Mouse (Mus musculus): ENCODE results near the gene Extl1. TPM values are rescaled to one million over a fixed set of nuclear protein-coding genes. Genes with fewer than 3 reads are reported as not detected.

The Extl1 gene
- polyA plus RNA-seq, 1 experiment: 13.0 TPM

- Histone ChIP-seq H3K4me1 (ENCODE audit: control insufficient read depth, insufficient read depth, low read length) (no peaks in the 10 kb centered on the region), H3K4me3 (replicated peaks; ENCODE audit: insufficient read depth, low read depth, low read length) (no peak overlapping the region), H3K27me3 (ENCODE audit: control insufficient read depth, insufficient read depth, low read length) (no peaks in the 10 kb centered on the region), H3K27ac (ENCODE audit: insufficient read depth, low read length) (no peak overlapping the region)
- 46% methylated on average over 5 of the region's 5 CpGs for WGBS
- TF ChIP-seq POLR2A (IDR thresholded peaks at IDR 0.05; ENCODE audit: borderline replicate concordance, insufficient read depth, low read length): no peak
- no peak for TF ChIP-seq CTCF (IDR thresholded peaks at IDR 0.05; ENCODE audit: borderline replicate concordance, insufficient read depth, low read depth, low read length)
- DNase-seq: no peak
Measured at GRCm38 (mm10) chr4:134330281-134330680, 53.4 kb downstream of the Extl1 start.

GRCm38 (mm10) chr4:134328832-134329231 is 54.8 kb downstream of the Extl1 start:
- Histone ChIP-seq H3K27ac (ENCODE audit: insufficient read depth, low read length) (no peak overlapping the region), H3K4me1 (ENCODE audit: control insufficient read depth, insufficient read depth, low read length) (no peaks in the 10 kb centered on the region), H3K4me3 (replicated peaks; ENCODE audit: insufficient read depth, low read depth, low read length) (no peak overlapping the region), H3K27me3 (ENCODE audit: control insufficient read depth, insufficient read depth, low read length) (no peaks in the 10 kb centered on the region)
- no peak for DNase-seq
- TF ChIP-seq POLR2A (IDR thresholded peaks at IDR 0.05; ENCODE audit: borderline replicate concordance, insufficient read depth, low read length): no peak
- TF ChIP-seq CTCF (IDR thresholded peaks at IDR 0.05; ENCODE audit: borderline replicate concordance, insufficient read depth, low read depth, low read length): no peak
- 72% methylated on average over 8 of the region's 8 CpGs for WGBS

- H3K27me3 ChIP-seq (ENCODE audit: control insufficient read depth, insufficient read depth, low read length): no peaks in the 10 kb centered on the region
- TF ChIP-seq POLR2A (IDR thresholded peaks at IDR 0.05; ENCODE audit: borderline replicate concordance, insufficient read depth, low read length) (no peak), CTCF (IDR thresholded peaks at IDR 0.05; ENCODE audit: borderline replicate concordance, insufficient read depth, low read depth, low read length) (no peak)
- H3K27ac ChIP-seq (ENCODE audit: insufficient read depth, low read length): no peak overlapping the region
- no peak for DNase-seq
- WGBS: 63% methylated on average over 8 of the region's 8 CpGs
- H3K4me3 ChIP-seq (replicated peaks; ENCODE audit: insufficient read depth, low read depth, low read length): no peak overlapping the region
- no peaks in the 10 kb centered on the region for H3K4me1 ChIP-seq (ENCODE audit: control insufficient read depth, insufficient read depth, low read length)
Measured at GRCm38 (mm10) chr4:134328151-134328550, 55.5 kb downstream of the Extl1 start.

GRCm38 (mm10) chr4:134326859-134327530 is 56.7 kb downstream of the Extl1 start:
- WGBS: 69% methylated on average over 5 of the region's 5 CpGs
- TF ChIP-seq POLR2A (IDR thresholded peaks at IDR 0.05; ENCODE audit: borderline replicate concordance, insufficient read depth, low read length): no peak
- no peak for TF ChIP-seq CTCF (IDR thresholded peaks at IDR 0.05; ENCODE audit: borderline replicate concordance, insufficient read depth, low read depth, low read length)
- no peak for DNase-seq
- Histone ChIP-seq H3K27me3 (ENCODE audit: control insufficient read depth, insufficient read depth, low read length) (no peaks in the 10 kb centered on the region), H3K27ac (ENCODE audit: insufficient read depth, low read length) (no peak overlapping the region), H3K4me3 (replicated peaks; ENCODE audit: insufficient read depth, low read depth, low read length) (no peak overlapping the region), H3K4me1 (ENCODE audit: control insufficient read depth, insufficient read depth, low read length) (no peaks in the 10 kb centered on the region)

- Histone ChIP-seq H3K4me1 (ENCODE audit: control insufficient read depth, insufficient read depth, low read length) (no peaks in the 10 kb centered on the region), H3K27me3 (ENCODE audit: control insufficient read depth, insufficient read depth, low read length) (no peaks in the 10 kb centered on the region; the same call in 1 of the 2 replicates), H3K4me3 (replicated peaks; ENCODE audit: insufficient read depth, low read depth, low read length) (no peak overlapping the region), H3K27ac (ENCODE audit: insufficient read depth, low read length) (no peak overlapping the region)
- TF ChIP-seq CTCF (IDR thresholded peaks at IDR 0.05; ENCODE audit: borderline replicate concordance, insufficient read depth, low read depth, low read length): no peak
- no peak for TF ChIP-seq POLR2A (IDR thresholded peaks at IDR 0.05; ENCODE audit: borderline replicate concordance, insufficient read depth, low read length)
- 31% methylated on average over 5 of the region's 5 CpGs for WGBS
- DNase-seq: no peak
Measured at GRCm38 (mm10) chr4:134324655-134325054, 59.0 kb downstream of the Extl1 start.

- Histone ChIP-seq H3K27ac (ENCODE audit: insufficient read depth, low read length) (no peak overlapping the region), H3K27me3 (ENCODE audit: control insufficient read depth, insufficient read depth, low read length) (no peaks in the 10 kb centered on the region; the same call in 1 of the 2 replicates), H3K4me3 (replicated peaks; ENCODE audit: insufficient read depth, low read depth, low read length) (no peak overlapping the region), H3K4me1 (ENCODE audit: control insufficient read depth, insufficient read depth, low read length) (no peaks in the 10 kb centered on the region)
- 60% methylated on average over 3 of the region's 3 CpGs for WGBS
- DNase-seq: no peak
- TF ChIP-seq POLR2A (IDR thresholded peaks at IDR 0.05; ENCODE audit: borderline replicate concordance, insufficient read depth, low read length): no peak
- no peak for TF ChIP-seq CTCF (IDR thresholded peaks at IDR 0.05; ENCODE audit: borderline replicate concordance, insufficient read depth, low read depth, low read length)
Measured at GRCm38 (mm10) chr4:134321524-134321923, 62.1 kb downstream of the Extl1 start.

GRCm38 (mm10) chr4:134319674-134320073 is 64.0 kb downstream of the Extl1 start:
- Histone ChIP-seq H3K4me3 (replicated peaks; ENCODE audit: insufficient read depth, low read depth, low read length) (no peak overlapping the region), H3K27ac (ENCODE audit: insufficient read depth, low read length) (no peak overlapping the region), H3K27me3 (ENCODE audit: control insufficient read depth, insufficient read depth, low read length) (no peaks in the 10 kb centered on the region; the same call in 1 of the 2 replicates), H3K4me1 (ENCODE audit: control insufficient read depth, insufficient read depth, low read length) (no peaks in the 10 kb centered on the region)
- no peak for TF ChIP-seq CTCF (IDR thresholded peaks at IDR 0.05; ENCODE audit: borderline replicate concordance, insufficient read depth, low read depth, low read length)
- no peak for TF ChIP-seq POLR2A (IDR thresholded peaks at IDR 0.05; ENCODE audit: borderline replicate concordance, insufficient read depth, low read length)
- DNase-seq: no peak
- WGBS: 78% methylated on average over 5 of the region's 5 CpGs

GRCm38 (mm10) chr4:134319074-134319473 is 64.6 kb downstream of the Extl1 start:
- DNase-seq: no peak
- no peaks in the 10 kb centered on the region for H3K4me1 ChIP-seq (ENCODE audit: control insufficient read depth, insufficient read depth, low read length)
- no peaks in the 10 kb centered on the region; the same call in 1 of the 2 replicates for H3K27me3 ChIP-seq (ENCODE audit: control insufficient read depth, insufficient read depth, low read length)
- no peak overlapping the region for H3K27ac ChIP-seq (ENCODE audit: insufficient read depth, low read length)
- no peak overlapping the region for H3K4me3 ChIP-seq (replicated peaks; ENCODE audit: insufficient read depth, low read depth, low read length)
- 84% methylated on average over 5 of the region's 5 CpGs for WGBS
- TF ChIP-seq POLR2A (IDR thresholded peaks at IDR 0.05; ENCODE audit: borderline replicate concordance, insufficient read depth, low read length) (no peak), CTCF (IDR thresholded peaks at IDR 0.05; ENCODE audit: borderline replicate concordance, insufficient read depth, low read depth, low read length) (no peak)
